Mouse (Mus musculus) left cerebral cortex, adult 2 months (tissue): ENCODE data around the gene Mob4. TPM values are rescaled to one million over a fixed set of nuclear protein-coding genes. Genes with fewer than 3 reads are reported as not detected.
A peak's percentile ranks its signal among the peaks of the same experiment; 100 is the strongest.

Experiments used
- DNase-seq, 2 experiments: peaks; one replicate each; pipeline ENCODE4 v3.0.0; 2021 to 2022; ENCODE audit warnings: low spot score in 2 of 2, mixed read lengths in 1 of 2; ENCODE audit errors: extremely low spot score in 1 of 2
- H3K27ac ChIP-seq: fragments of 200-600 bp; 2 replicates; pipeline ENCODE4 v1.8.1; 2022
- H3K4me3 ChIP-seq: fragments of 200-600 bp; 2 replicates; pipeline ENCODE4 v1.8.1; 2022
- CTCF ChIP-seq: fragments of 200-600 bp; IDR thresholded peaks from 2 replicates; pipeline ENCODE4 v1.8.1; 2022; ENCODE audit warnings: antibody characterized with exemption, mild to moderate bottlenecking, moderate library complexity
- intact Hi-C: fragments of 180-260 bp; cut with DNase I; formaldehyde crosslinking; loops from one replicate; pipeline ENCODE4 v1.15.1; 2025
- total RNA-seq, 2 experiments: library from RNA; stranded (reverse); gene quantifications; 2 replicates each; pipeline ENCODE4 v1.2.3; 2021

The Mob4 gene
- total RNA-seq, 2 experiments from 2014 or later: 50.2 to 50.3 TPM

DNA sequence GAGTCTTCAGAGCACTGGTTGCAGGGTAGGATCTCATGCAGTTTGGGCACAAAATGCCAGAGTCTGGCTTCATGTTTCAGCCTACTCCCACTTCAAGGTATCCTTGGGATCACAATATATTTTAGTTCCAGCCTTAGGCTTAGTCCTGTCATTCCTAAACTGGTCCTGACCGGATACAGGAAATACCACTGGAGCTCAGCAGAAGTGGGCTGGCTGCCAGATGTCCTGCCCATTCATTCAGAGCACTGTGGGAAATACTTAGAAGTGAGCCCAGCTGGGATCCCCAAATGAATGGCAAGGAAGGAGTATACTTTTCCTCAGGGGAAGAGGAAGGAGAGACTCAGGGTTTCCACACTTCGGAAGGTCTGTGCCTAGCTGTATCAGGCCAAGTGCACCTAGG is 62.3 kb downstream of the Mob4 start:
- H3K27ac ChIP-seq: no peak overlapping the region
- TF ChIP-seq CTCF: no peak
- DNase-seq: no peak
- H3K4me3 ChIP-seq: no peak overlapping the region
- intact Hi-C loops: loop anchor here (5.0 kb wide), 1 partner anchor 34 kb away; the partner anchor contains the start of gene Rftn2

- Histone ChIP-seq H3K27ac (no peak overlapping the region), H3K4me3 (no peak overlapping the region)
- intact Hi-C loops: loop anchor here (5.0 kb wide), 1 partner anchor 33 kb away; the partner anchor contains the start of gene Rftn2
- no peak for DNase-seq
- no peak for TF ChIP-seq CTCF
Measured at GRCm38 (mm10) chr1:55194064-55194915, 63.3 kb downstream of the Mob4 start.

DNA sequence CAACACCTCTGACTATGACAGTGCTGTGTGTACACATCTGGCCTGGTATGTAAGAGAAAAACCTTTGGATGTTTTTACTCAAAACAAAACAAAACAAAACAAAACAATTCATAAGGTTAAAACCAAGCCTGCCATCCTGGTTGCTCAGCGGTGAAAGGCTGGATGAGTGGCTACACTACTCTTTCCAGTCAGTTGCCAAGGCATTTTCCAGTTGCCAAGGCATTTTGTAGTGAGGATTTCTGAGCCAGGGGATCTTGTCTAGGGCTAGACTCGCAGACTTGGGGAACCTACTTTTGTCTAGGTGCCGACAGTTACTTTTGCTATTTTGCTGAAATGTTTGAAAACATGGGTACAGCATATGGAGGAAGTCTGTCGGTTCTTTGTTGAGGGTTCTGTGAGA is 64.0 kb downstream of the Mob4 start:
- TF ChIP-seq CTCF: no peak
- Histone ChIP-seq H3K4me3 (no peak overlapping the region), H3K27ac (no peak overlapping the region)
- DNase-seq: no peak
- intact Hi-C loops: no loop called here

DNA sequence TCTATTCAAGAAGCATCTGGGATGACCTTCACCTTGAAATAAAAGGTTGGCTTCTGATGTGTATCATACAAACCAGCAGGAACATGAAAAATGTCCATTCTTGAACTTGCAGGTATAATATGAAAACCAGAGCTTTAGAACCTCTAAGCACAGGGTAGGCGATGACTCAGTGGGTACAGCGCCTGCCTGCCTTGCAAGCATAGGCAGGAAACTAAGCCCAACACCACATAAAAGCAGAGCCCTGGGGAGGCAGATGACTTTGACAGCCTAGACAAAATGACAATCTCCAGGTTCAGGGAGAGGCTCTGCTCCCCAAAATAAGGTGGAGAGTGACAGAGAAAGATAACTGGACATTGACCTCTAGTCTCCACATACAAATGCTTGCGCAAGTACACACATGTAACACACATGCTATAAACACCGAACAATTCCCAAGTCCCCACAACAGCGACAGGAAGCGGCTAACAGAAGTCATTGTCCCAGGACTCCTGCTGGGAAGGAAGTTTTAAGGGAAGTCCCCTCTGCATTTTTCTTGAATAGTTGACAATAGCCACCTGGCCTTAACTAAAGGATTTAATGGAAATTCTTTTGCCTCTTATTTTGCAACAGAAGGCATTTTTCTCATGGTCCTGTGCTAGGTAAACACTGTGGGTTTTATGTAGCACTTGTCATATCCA is 65.4 kb downstream of the Mob4 start:
- DNase-seq: no peak
- no peak for TF ChIP-seq CTCF
- no peak overlapping the region for H3K4me3 ChIP-seq
- H3K27ac ChIP-seq: no peak overlapping the region
- intact Hi-C loops: no loop called here

GRCm38 (mm10) chr1:55198719-55199118 is 67.7 kb downstream of the Mob4 start:
- Histone ChIP-seq H3K27ac (no peak overlapping the region), H3K4me3 (no peak overlapping the region)
- DNase-seq: no peak
- intact Hi-C loops: no loop called here
- no peak for TF ChIP-seq CTCF

DNA sequence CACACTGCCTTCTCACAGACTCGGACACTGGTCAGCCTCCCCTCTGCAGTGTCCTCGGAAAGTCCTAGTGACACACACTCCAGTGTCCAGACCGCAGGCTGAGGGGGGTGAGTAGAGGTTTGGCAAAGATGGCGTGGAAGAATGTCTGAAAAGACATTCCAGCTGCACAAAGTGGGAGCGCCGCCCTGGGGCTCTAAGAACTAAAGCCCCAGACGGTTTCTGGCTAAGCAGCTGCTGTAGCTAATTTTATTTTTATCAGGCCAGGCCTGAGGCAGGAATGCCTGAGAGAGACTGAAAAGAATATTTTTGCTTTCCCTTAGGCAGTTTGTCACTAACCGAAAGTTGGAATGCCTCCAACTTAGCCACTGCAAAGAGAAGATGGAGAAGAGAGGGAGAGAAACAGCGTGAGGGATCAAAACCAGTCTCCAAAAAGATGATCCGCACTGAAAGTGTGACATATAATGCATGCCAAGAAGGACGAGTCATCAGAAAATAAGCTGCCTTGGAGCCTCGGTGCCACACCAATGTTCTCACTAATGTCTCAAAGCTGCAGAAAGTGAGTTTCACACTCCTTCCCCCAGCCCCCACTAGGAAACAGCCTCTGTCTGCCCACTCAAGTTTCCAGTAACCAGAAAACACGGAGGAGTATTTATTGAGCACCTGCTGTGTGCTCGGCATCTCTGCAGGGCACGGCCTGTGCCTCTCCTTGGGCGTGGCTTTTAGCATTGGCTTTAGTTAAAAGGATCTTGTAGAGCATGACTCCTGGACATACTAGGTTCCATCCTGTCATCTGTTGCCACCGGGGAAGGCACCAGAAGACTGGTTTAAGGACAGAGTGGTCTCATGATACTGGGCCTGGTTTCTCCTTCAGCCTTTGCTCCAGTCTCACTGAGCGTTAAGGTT is 71.1 kb downstream of the Mob4 start:
- peak overlapping the region; percentile 22 for H3K27ac ChIP-seq
- H3K4me3 ChIP-seq: peak overlapping the region; percentile 1
- no peak for TF ChIP-seq CTCF
- DNase-seq: peak; percentile 29 to 36
- intact Hi-C loops: no loop called here

Other genes with a start within 250 kb of the Mob4 start
- 10 to 100 TPM; 19.9 to 23.5 TPM for gene Ankrd44, start 204.8 kb upstream of the Mob4 start, total RNA-seq
- gene Sf3b1, start 103.8 kb upstream of the Mob4 start, total RNA-seq: 100 to 1,000 TPM; 159 to 164 TPM
- 10 to 100 TPM; 32.9 to 33.8 TPM for gene Coq10b, start 78.5 kb upstream of the Mob4 start, total RNA-seq
- 10 to 100 TPM; 81.1 to 84.2 TPM for gene Hspe1, start 43.1 kb upstream of the Mob4 start, total RNA-seq
- gene Hspd1, start 43.0 kb upstream of the Mob4 start, total RNA-seq: 100 to 1,000 TPM; 151 to 170 TPM
- 10 to 100 TPM; 20.2 to 23.6 TPM for gene Rftn2, start 95.6 kb downstream of the Mob4 start, total RNA-seq
- 10 to 100 TPM; 10.2 to 10.7 TPM for gene Mars2, start 105.9 kb downstream of the Mob4 start, total RNA-seq
- gene Boll, start 232.2 kb downstream of the Mob4 start, total RNA-seq: not detected